ENCODE assay signal across 15 mouse cellular contexts in genomic region chrX:73663143-73663542, GRCm38 (mm10). TPM values are rescaled to one million over a fixed set of nuclear protein-coding genes. Genes with fewer than 3 reads are reported as not detected.
A peak's percentile ranks its signal among the peaks of the same experiment; 100 is the strongest.
DNase-seq lines count a peak whose midpoint lies in the region; ATAC-seq and TF ChIP-seq lines count a peak whose summit lies in the region.
"Had no signal": no experiment of that assay in that cellular context is flagged by ENCODE, and none has a peak within 500 bp of the region (broad histone marks: within the 10 kb centered on the region; RNA-seq: fewer than 3 reads in every experiment).

No protein-coding gene starts in this region.

- H3K9ac ChIP-seq in intestine, postnatal 0 days (ENCODE audit: low read depth, low read length): no peak overlapping the region
- H3K9ac ChIP-seq in intestine, embryonic 16.5 days (ENCODE audit: low read depth, low read length): no peak overlapping the region
- H3K9ac ChIP-seq: heart, embryonic 12.5 days; hindbrain, embryonic 12.5 days had no signal

- H3K9me3 ChIP-seq in intestine, postnatal 0 days (ENCODE audit: control insufficient read depth): no peaks in the 10 kb centered on the region
- H3K9me3 ChIP-seq in intestine, embryonic 16.5 days (ENCODE audit: control insufficient read depth, low read length): no peaks in the 10 kb centered on the region
- H3K9me3 ChIP-seq: heart, embryonic 12.5 days; hindbrain, embryonic 12.5 days had no signal

- peaks cover 18% of the 10 kb centered on the region for H3K4me1 ChIP-seq in cerebellum, adult 2 months (ENCODE audit: control insufficient read depth, insufficient read depth, low read length)
- no peaks in the 10 kb centered on the region for H3K4me1 ChIP-seq in intestine, postnatal 0 days (replicated peaks; ENCODE audit: control insufficient read depth, insufficient read depth, low read length)
- no peaks in the 10 kb centered on the region for H3K4me1 ChIP-seq in intestine, embryonic 16.5 days (ENCODE audit: control insufficient read depth, insufficient read depth, low read length)

- no peak for TF ChIP-seq POLR2A in cerebellum, adult 2 months (IDR thresholded peaks at IDR 0.05; ENCODE audit: borderline replicate concordance, insufficient read depth, low read length)

- no peak overlapping the region for H3K27ac ChIP-seq in cerebellum, adult 2 months (ENCODE audit: insufficient read depth, low read length)
- H3K27ac ChIP-seq in intestine, postnatal 0 days (ENCODE audit: low read depth, low read length): no peak overlapping the region
- no peak overlapping the region for H3K27ac ChIP-seq in intestine, embryonic 16.5 days (ENCODE audit: low read length)
- H3K27ac ChIP-seq: hindbrain, embryonic 12.5 days had no signal

- H3K4me2 ChIP-seq in intestine, postnatal 0 days (replicated peaks; ENCODE audit: low read depth): no peak overlapping the region
- no peak overlapping the region for H3K4me2 ChIP-seq in intestine, embryonic 16.5 days (ENCODE audit: low read depth, low read length)
- H3K4me2 ChIP-seq: heart, embryonic 12.5 days; hindbrain, embryonic 12.5 days; midbrain, embryonic 11.5 days had no signal

- no peak for DNase-seq in cerebellum, adult 2 months
- no peak for DNase-seq in cerebellum, adult 11 months
- DNase-seq in thymus, postnatal 0 days (ENCODE audit: low spot score): peak; percentile 27
- DNase-seq in thymus, postnatal 25 days: no peak
- no peak for DNase-seq in MN1 (ENCODE audit: low spot score)
- no peak for DNase-seq in urinary bladder, postnatal 4 days (ENCODE audit: low spot score in 2 of 2)
- DNase-seq: B cell, adult 2 months; layer of hippocampus, adult 9-11 months; left cerebral cortex, postnatal 4 days had no signal

- no peak for ATAC-seq in intestine, postnatal 0 days
- ATAC-seq in intestine, embryonic 16.5 days: no peak
- ATAC-seq: Patski had no signal

- H3K27me3 ChIP-seq in cerebellum, adult 2 months (ENCODE audit: control insufficient read depth, insufficient read depth, low read length): no peaks in the 10 kb centered on the region
- no peaks in the 10 kb centered on the region for H3K27me3 ChIP-seq in intestine, postnatal 0 days (replicated peaks; ENCODE audit: control insufficient read depth, insufficient read depth, low read length)
- H3K27me3 ChIP-seq in intestine, embryonic 16.5 days (replicated peaks; ENCODE audit: control insufficient read depth, insufficient read depth, low read length): no peaks in the 10 kb centered on the region
- H3K27me3 ChIP-seq: hindbrain, embryonic 12.5 days had no signal

- peak; percentile 18; the same call in 1 of the 2 replicates for TF ChIP-seq CTCF in cerebellum, adult 2 months (IDR thresholded peaks at IDR 0.05; ENCODE audit: borderline replicate concordance, insufficient read depth, low read depth, low read length)
- peak; percentile 52 for TF ChIP-seq CTCF in intestine, postnatal 0 days (IDR thresholded peaks at IDR 0.05; ENCODE audit: low read depth)

- no peaks in the 10 kb centered on the region for H3K36me3 ChIP-seq in intestine, postnatal 0 days (ENCODE audit: control insufficient read depth, insufficient read depth)
- no peaks in the 10 kb centered on the region for H3K36me3 ChIP-seq in intestine, embryonic 16.5 days (ENCODE audit: control insufficient read depth, insufficient read depth, low read length)
- H3K36me3 ChIP-seq: heart, embryonic 12.5 days; hindbrain, embryonic 12.5 days had no signal

- H3K4me3 ChIP-seq in cerebellum, adult 2 months (replicated peaks; ENCODE audit: insufficient read depth, low read depth, low read length): no peak overlapping the region
- no peak overlapping the region for H3K4me3 ChIP-seq in intestine, postnatal 0 days (ENCODE audit: low read depth, low read length)
- H3K4me3 ChIP-seq in intestine, embryonic 16.5 days (ENCODE audit: low read length): no peak overlapping the region
- H3K4me3 ChIP-seq: heart, embryonic 12.5 days; hindbrain, embryonic 12.5 days had no signal

RNA-seq across cellular contexts. Expression of gene Pnck, which starts 3.2 kb away (rescaled TPM):
- 92.0 and 97.8 TPM in 2 replicates for polyA plus RNA-seq in cerebellum, adult 2 months (2012; rRNA removed)
- 8.5 and 9.4 TPM in 2 replicates for polyA plus RNA-seq in intestine, postnatal 0 days (2015; fragmentation: Nextera tagmentation; extraction: Ambion mirVana)
- 9.8 and 11.4 TPM in 2 replicates for polyA plus RNA-seq in intestine, embryonic 16.5 days (2015; fragmentation: Nextera tagmentation; extraction: Ambion mirVana)
- 5.4 and 6.4 TPM in 2 replicates for polyA plus RNA-seq in thymus, postnatal 0 days (2015; fragmentation: Nextera tagmentation; extraction: Ambion mirVana)

RNA-seq across cellular contexts. Expression of gene Slc6a8, which starts 9.8 kb away (rescaled TPM):
- 165 and 166 TPM in 2 replicates for polyA plus RNA-seq in cerebellum, adult 2 months (2012; rRNA removed)
- polyA plus RNA-seq in intestine, postnatal 0 days (2015; fragmentation: Nextera tagmentation; extraction: Ambion mirVana): 46.8 and 50.9 TPM in 2 replicates
- polyA plus RNA-seq in intestine, embryonic 16.5 days (2015; fragmentation: Nextera tagmentation; extraction: Ambion mirVana): 7.4 and 9.2 TPM in 2 replicates
- polyA plus RNA-seq in thymus, postnatal 0 days (2015; fragmentation: Nextera tagmentation; extraction: Ambion mirVana): 5.1 TPM in 2 replicates

RNA-seq across cellular contexts. Expression of gene Dusp9, which starts 23.9 kb away (rescaled TPM):
- polyA plus RNA-seq in cerebellum, adult 2 months (2012; rRNA removed): 0.43 and 0.52 TPM in 2 replicates
- polyA plus RNA-seq in intestine, postnatal 0 days (2015; fragmentation: Nextera tagmentation; extraction: Ambion mirVana): 2.2 and 2.7 TPM in 2 replicates
- 6.7 and 7.3 TPM in 2 replicates for polyA plus RNA-seq in intestine, embryonic 16.5 days (2015; fragmentation: Nextera tagmentation; extraction: Ambion mirVana)
- polyA plus RNA-seq in thymus, postnatal 0 days (2015; fragmentation: Nextera tagmentation; extraction: Ambion mirVana): 0.35 and 0.46 TPM in 2 replicates

RNA-seq across cellular contexts. Expression of gene Bcap31, which starts 52.8 kb away (rescaled TPM):
- polyA plus RNA-seq in cerebellum, adult 2 months (2012; rRNA removed): 115 and 127 TPM in 2 replicates
- polyA plus RNA-seq in intestine, postnatal 0 days (2015; fragmentation: Nextera tagmentation; extraction: Ambion mirVana): 380 and 382 TPM in 2 replicates
- 325 and 331 TPM in 2 replicates for polyA plus RNA-seq in intestine, embryonic 16.5 days (2015; fragmentation: Nextera tagmentation; extraction: Ambion mirVana)
- polyA plus RNA-seq in thymus, postnatal 0 days (2015; fragmentation: Nextera tagmentation; extraction: Ambion mirVana): 292 and 314 TPM in 2 replicates

RNA-seq across cellular contexts. Expression of gene Abcd1, which starts 53.3 kb away (rescaled TPM):
- polyA plus RNA-seq in cerebellum, adult 2 months (2012; rRNA removed): 14.7 and 15.1 TPM in 2 replicates
- 46.5 and 51.3 TPM in 2 replicates for polyA plus RNA-seq in intestine, postnatal 0 days (2015; fragmentation: Nextera tagmentation; extraction: Ambion mirVana)
- polyA plus RNA-seq in intestine, embryonic 16.5 days (2015; fragmentation: Nextera tagmentation; extraction: Ambion mirVana): 25.6 and 31.0 TPM in 2 replicates
- 29.4 and 34.3 TPM in 2 replicates for polyA plus RNA-seq in thymus, postnatal 0 days (2015; fragmentation: Nextera tagmentation; extraction: Ambion mirVana)
